Mouse (Mus musculus): ENCODE results near the gene Myo10. TPM values are rescaled to one million over a fixed set of nuclear protein-coding genes. Genes with fewer than 3 reads are reported as not detected.

Gene Myo10
- 42.0 and 42.6 TPM in 2 replicates for polyA plus RNA-seq (2016; fragmentation: Nextera tagmentation; extraction: Ambion mirVana)

DNA sequence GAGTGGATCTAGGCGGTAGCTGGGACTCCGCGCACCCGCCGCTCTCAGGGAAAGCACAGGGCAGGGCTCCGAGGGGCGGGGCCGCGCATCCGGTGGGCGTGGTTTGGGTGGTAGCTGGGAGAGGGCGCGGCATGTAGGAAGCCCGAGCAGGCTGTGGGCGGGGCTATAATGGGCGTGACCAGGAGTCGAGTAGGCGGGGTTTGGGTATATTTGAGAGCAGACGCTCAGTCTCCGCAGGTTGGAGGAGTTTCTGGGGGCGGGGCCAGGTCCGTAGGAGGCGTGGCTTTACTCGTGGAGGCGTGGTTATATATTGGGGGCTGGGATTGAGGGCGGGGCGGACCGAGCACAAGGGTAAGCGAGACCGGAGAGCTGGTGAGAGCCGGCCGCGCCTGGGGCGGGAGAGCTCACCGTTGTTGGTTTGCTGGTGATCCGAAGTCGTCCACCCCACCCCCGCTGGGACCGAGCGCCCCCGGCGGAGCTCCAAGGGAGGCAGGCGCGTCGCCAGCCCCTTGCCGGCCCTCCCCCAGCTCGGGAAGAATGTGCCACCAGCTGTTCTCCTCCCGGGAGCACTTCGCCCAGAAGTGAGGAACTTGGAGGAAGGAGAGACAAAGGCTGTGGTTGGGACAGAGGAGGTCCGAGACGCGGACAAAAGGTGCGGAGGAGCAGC lies at the start of gene Myo10:
TSS of gene Myo10 (plus strand) at position 326 of the 667 bp plus-strand sequence.
- Histone ChIP-seq H3K27ac (peak within 1 kb of the TSS; percentile 78), H3K4me1 (peaks cover 17% of the 10 kb centered on the region), H3K4me2 (replicated peaks) (peak within 1 kb of the TSS; percentile 94), H3K27me3 (peaks cover 4% of the 10 kb centered on the region; the same call in 1 of the 2 replicates), H3K4me3 (peak within 1 kb of the TSS; percentile 80), H3K9ac (peak within 1 kb of the TSS; percentile 80), H3K9me3 (replicated peaks) (no peaks in the 10 kb centered on the region), H3K36me3 (no peaks in the 10 kb centered on the region)
- peak; percentile 97 for ATAC-seq (ENCODE audit: low FRiP score)
- WGBS, result 0% methylated on average over 52 of the region's 53 CpGs

DNA sequence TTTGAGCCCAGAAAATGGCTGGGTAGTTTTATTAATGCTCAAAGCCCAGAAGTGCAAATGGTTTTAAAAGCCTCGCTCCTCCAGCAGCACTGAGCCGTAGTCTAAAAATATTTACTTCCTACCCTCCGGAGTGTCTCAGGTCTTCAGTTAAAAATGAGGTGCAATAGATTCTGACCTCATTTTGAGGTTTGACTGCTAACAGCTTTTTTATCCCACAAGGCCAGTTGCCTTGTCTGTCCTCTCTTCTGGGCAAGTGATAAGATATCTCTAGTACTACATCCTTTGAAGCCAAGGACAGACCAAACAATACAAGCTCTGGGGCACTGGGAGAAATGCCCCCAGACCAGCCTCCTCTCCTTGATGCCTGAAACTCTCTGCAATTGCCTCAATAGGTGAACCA lies 49.2 kb upstream of the Myo10 start:
- Histone ChIP-seq H3K36me3 (no peaks in the 10 kb centered on the region), H3K4me1 (no peaks in the 10 kb centered on the region), H3K4me2 (replicated peaks) (no peak overlapping the region), H3K27ac (no peak overlapping the region), H3K9ac (no peak overlapping the region), H3K9me3 (replicated peaks) (no peaks in the 10 kb centered on the region), H3K27me3 (no peaks in the 10 kb centered on the region), H3K4me3 (no peak overlapping the region)
- no peak for ATAC-seq (ENCODE audit: low FRiP score)
- 78% methylated on average over 3 of the region's 3 CpGs for WGBS

DNA sequence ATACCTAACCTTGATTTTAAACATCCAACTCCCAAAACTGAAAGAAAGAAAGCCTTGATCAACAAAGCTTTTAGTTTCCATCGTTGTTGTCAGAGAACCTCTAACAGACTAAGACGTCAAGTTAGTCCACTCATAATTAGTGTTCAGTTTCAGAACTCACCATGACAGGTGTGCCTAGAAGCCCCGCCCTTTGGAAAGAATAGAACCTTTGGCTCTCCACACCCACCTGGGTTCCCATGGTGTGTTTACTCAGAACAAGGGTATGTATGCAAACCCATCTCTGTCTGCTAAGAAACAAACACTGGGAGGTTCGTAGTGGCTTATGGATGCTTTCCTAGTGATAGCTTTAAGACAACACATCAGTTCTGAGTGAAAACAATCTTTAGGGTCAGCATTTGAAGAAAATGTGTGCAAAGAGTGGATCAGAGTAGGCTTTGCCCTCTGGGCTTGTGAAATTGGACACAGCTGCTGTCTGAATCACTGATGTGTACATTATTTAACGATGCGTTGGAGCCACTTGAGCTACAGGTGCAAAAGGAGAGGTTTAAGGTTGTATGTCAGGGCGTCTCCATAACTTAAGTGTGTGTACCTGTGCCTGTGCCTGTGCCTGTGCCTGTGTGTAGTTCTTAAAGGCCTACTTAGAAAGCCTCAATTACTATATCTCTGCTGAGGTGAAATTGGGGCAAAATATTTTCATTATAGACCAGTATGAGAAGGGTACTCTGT lies 48.3 kb upstream of the Myo10 start:
- H3K27me3 ChIP-seq, result no peaks in the 10 kb centered on the region
- ATAC-seq (ENCODE audit: low FRiP score), result no peak
- H3K9ac ChIP-seq, result no peak overlapping the region
- no peaks in the 10 kb centered on the region for H3K9me3 ChIP-seq (replicated peaks)
- no peak overlapping the region for H3K4me2 ChIP-seq (replicated peaks)
- WGBS, result 79% methylated on average over 7 of the region's 7 CpGs
- no peaks in the 10 kb centered on the region for H3K4me1 ChIP-seq
- H3K36me3 ChIP-seq, result no peaks in the 10 kb centered on the region
- no peak overlapping the region for H3K4me3 ChIP-seq
- no peak overlapping the region for H3K27ac ChIP-seq

DNA sequence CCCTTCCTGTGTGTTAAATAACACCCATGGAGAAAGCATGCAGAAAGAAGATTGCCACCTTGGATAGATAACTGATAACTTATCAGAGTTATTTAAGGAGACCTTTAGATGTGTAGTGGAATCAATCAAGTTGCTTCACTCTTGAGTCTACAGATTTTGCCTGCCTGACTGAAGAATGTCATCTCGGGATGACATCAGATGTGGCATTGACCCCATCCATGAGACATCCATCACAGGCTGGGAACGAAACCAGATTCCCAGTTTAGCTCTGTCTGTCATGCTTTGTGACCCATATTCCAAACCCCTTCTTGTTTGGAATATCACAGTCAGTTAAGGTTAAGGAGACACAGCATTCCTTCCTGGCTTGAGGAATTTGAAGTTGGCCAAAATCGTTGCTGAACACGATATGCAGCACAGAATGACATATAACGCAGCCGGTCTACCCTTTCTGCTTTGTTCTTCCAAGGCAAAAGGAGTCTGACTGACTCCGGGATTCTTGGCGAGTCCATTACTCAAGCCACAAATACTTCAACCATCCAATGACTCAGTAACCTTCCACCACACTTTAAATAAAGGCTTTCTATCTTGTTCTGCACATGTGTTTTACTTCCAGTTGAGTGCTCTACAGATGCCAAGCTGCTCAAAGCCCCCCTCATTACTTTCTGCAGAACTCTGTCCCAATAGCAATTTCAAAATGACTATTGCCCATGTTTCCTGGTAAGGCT lies 44.8 kb upstream of the Myo10 start:
- H3K4me1 ChIP-seq, result no peaks in the 10 kb centered on the region
- H3K9ac ChIP-seq, result no peak overlapping the region
- H3K27me3 ChIP-seq, result no peaks in the 10 kb centered on the region
- H3K27ac ChIP-seq, result no peak overlapping the region
- no peak overlapping the region for H3K4me3 ChIP-seq
- no peaks in the 10 kb centered on the region for H3K9me3 ChIP-seq (replicated peaks)
- no peaks in the 10 kb centered on the region for H3K36me3 ChIP-seq
- 90% methylated on average over 8 of the region's 8 CpGs for WGBS
- no peak for ATAC-seq (ENCODE audit: low FRiP score)
- H3K4me2 ChIP-seq (replicated peaks), result no peak overlapping the region

DNA sequence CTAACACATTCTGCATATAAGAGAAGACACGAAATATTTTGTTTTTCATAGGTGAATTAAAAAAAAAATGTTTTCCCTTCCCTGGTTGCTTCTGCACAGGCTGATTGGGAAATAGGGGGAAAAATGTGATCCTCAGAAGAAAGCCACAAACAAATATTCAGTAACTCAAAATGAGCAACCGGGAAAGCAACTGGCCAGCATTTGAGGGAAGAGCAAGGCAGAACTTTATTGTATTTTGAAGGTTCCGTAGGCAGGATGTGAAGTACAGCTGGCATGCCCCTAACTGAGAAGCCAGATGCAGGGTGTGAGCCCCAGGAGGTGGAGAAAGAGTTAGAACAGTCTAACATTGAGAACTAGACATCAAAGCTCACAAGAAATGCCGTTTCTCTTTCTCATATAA lies 44.0 kb upstream of the Myo10 start:
- WGBS, result 71% methylated on average over 4 of the region's 4 CpGs
- 0 out of 2 replicates have a peak, but pooled peaks cover 2% of the 10 kb centered on the region for H3K4me1 ChIP-seq

DNA sequence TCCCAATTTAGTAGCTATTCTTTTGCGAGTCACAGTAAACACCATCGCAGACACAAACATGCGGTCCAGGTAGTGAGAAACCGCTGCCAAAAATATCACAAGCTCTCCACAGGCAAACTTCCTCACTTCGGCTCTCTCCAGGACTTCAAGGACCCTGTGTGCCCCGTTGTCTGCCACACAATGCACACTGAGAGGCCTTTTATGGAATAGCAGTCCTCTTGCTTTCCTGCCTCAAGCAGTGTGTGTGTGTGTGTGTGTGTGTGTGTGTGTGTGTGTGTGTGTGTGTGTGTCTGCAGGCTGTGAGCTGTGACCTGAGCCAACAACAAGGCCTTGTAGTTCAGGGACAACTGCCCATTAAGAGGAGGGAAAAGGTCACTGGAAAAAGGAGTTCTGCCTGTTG lies 41.6 kb upstream of the Myo10 start:
- Histone ChIP-seq H3K4me2 (replicated peaks) (no peak overlapping the region), H3K4me3 (no peak overlapping the region), H3K9ac (no peak overlapping the region), H3K4me1 (0 out of 2 replicates have a peak, but pooled peaks cover 2% of the 10 kb centered on the region), H3K36me3 (no peaks in the 10 kb centered on the region), H3K27me3 (no peaks in the 10 kb centered on the region), H3K27ac (no peak overlapping the region), H3K9me3 (replicated peaks) (no peaks in the 10 kb centered on the region)
- ATAC-seq (ENCODE audit: low FRiP score), result no peak
- WGBS, result 38% methylated on average over 6 of the region's 6 CpGs

More for the DNA sequence above, 44.0 kb upstream of the Myo10 start:
- no peak overlapping the region for H3K4me2 ChIP-seq (replicated peaks)
- H3K27ac ChIP-seq, result no peak overlapping the region
- H3K9ac ChIP-seq, result no peak overlapping the region
- no peaks in the 10 kb centered on the region for H3K36me3 ChIP-seq
- no peak for ATAC-seq (ENCODE audit: low FRiP score)
- H3K9me3 ChIP-seq (replicated peaks), result no peaks in the 10 kb centered on the region
- H3K27me3 ChIP-seq, result no peaks in the 10 kb centered on the region
- H3K4me3 ChIP-seq, result no peak overlapping the region

DNA sequence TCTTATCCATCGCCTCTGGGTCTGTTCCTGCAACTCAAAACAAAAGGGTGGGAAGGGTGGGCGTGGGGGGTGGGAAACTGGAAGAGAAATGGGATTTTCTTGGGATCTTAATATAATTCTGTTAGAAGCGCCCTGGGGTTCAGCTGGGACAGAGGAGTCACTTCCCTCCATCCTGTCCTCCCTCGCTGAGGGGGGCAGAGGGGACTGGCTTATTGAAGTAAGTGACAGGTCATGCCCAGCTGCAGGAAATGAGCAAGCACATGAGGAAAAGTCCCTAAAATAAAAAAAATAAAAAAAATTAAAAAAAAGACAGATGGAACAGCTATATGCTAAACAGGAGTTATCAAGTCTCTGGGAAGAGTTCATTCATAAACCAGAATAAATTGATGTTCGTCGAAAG lies 40.3 kb upstream of the Myo10 start:
- Histone ChIP-seq H3K9me3 (replicated peaks) (no peaks in the 10 kb centered on the region), H3K4me1 (0 out of 2 replicates have a peak, but pooled peaks cover 6% of the 10 kb centered on the region), H3K27me3 (no peaks in the 10 kb centered on the region), H3K36me3 (no peaks in the 10 kb centered on the region), H3K4me3 (no peak overlapping the region), H3K9ac (no peak overlapping the region), H3K4me2 (replicated peaks) (no peak overlapping the region), H3K27ac (no peak overlapping the region)
- no peak for ATAC-seq (ENCODE audit: low FRiP score)
- WGBS, result 74% methylated on average over 6 of the region's 6 CpGs

DNA sequence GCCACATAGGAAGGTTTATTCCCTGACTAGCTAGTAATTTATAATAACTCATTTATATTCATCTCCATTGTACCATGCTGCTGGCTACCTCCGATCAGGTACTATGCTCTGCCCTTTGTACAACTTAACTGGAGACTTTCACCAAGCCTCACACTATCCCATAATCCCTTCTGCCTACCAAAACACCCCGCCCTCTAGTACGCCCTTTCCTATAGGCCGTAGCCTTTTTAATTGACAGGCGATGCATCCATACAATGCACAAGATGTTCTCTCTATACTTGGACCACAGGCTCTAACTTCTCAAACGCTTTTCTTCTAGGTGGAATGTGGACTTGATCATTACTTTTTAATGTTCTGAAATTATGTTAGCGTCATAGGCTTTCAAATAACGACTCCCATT lies 39.0 kb upstream of the Myo10 start:
- H3K4me3 ChIP-seq, result no peak overlapping the region
- H3K4me1 ChIP-seq, result 0 out of 2 replicates have a peak, but pooled peaks cover 6% of the 10 kb centered on the region
- H3K27me3 ChIP-seq, result no peaks in the 10 kb centered on the region
- H3K9ac ChIP-seq, result no peak overlapping the region
- H3K36me3 ChIP-seq, result no peaks in the 10 kb centered on the region
- H3K27ac ChIP-seq, result no peak overlapping the region
- no peaks in the 10 kb centered on the region for H3K9me3 ChIP-seq (replicated peaks)
- 88% methylated on average over 8 of the region's 8 CpGs for WGBS
- ATAC-seq (ENCODE audit: low FRiP score), result no peak
- H3K4me2 ChIP-seq (replicated peaks), result no peak overlapping the region

DNA sequence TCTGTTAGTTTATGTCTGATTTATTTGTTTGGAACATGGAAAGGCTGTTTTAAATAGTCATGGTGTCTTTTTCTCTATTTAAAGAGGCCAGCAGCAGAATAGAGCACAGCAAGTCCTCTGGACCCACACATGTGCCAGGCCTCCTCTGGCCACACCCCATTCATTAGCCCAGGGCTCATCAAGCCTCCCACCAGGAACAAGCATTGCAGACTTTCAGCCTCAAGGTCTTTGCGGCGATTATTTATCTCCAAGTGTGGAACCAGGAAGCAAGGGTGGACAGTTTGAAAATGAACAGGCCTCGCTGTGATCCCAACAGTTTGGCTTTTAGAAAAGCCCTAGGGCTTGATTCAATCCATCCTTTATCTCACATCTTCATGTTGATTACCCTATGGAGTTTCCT lies 35.5 kb upstream of the Myo10 start:
- 82% methylated on average over 3 of the region's 3 CpGs for WGBS
- Histone ChIP-seq H3K4me1 (0 out of 2 replicates have a peak, but pooled peaks cover 6% of the 10 kb centered on the region), H3K4me2 (replicated peaks) (no peak overlapping the region), H3K4me3 (no peak overlapping the region), H3K27me3 (no peaks in the 10 kb centered on the region), H3K36me3 (no peaks in the 10 kb centered on the region), H3K27ac (no peak overlapping the region), H3K9ac (no peak overlapping the region), H3K9me3 (replicated peaks) (no peaks in the 10 kb centered on the region)
- ATAC-seq (ENCODE audit: low FRiP score), result no peak

DNA sequence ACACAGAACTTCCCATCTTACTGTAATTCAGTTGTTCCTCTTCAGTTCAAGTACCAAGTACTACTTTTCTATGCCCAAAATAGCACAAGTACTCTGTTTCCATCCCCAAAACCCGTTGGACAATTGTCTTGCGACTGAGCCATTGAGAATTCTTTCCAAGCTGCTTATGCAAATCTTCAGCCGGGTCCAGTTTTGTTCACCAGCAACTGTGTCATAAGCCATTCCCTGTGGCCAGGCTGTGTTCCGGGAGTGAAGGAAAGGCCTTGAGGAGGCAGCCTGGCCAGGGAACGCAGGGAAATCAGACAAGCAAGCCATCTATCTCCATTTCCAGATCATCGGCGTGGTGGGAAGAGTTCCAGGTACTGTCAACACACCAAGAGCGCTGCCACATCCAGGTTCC lies 34.4 kb upstream of the Myo10 start:
- no peak overlapping the region for H3K27ac ChIP-seq
- 91% methylated on average over 8 of the region's 8 CpGs for WGBS
- no peaks in the 10 kb centered on the region for H3K27me3 ChIP-seq
- H3K4me3 ChIP-seq, result no peak overlapping the region
- no peak for ATAC-seq (ENCODE audit: low FRiP score)
- no peak overlapping the region for H3K9ac ChIP-seq
- 0 out of 2 replicates have a peak, but pooled peaks cover 5% of the 10 kb centered on the region for H3K4me1 ChIP-seq
- no peaks in the 10 kb centered on the region for H3K36me3 ChIP-seq
- H3K4me2 ChIP-seq (replicated peaks), result no peak overlapping the region
- no peaks in the 10 kb centered on the region for H3K9me3 ChIP-seq (replicated peaks)

DNA sequence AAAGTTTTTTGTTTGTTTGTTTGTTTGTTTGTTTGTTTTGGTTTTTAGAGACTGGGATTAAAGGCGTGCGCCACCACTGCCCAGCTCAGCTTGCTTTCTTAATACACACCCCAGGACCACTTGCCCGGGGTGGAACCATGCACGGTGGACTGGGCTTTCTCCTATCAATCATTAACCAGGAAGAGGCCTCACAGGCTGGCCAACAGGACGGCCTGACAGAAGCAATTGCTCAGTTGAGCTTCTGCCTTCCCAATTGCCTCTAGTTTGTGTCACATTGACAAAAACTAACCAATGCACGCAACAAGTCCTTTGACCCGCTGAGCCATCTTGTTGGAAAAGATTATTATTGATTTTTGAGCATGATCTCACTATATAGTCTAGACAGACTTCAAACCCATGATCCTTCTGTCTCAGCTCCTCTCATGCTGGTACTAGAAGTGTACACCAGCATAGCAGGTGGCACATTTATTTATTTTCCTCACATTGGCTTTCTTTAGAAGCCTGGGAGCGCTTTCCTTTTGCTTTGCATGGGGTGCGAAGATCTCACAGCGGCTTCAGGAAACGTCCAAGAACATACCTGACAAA lies 32.9 kb upstream of the Myo10 start:
- Histone ChIP-seq H3K36me3 (no peaks in the 10 kb centered on the region), H3K4me2 (replicated peaks) (no peak overlapping the region), H3K9me3 (replicated peaks) (no peaks in the 10 kb centered on the region), H3K27me3 (no peaks in the 10 kb centered on the region), H3K27ac (no peak overlapping the region), H3K4me3 (no peak overlapping the region), H3K9ac (no peak overlapping the region), H3K4me1 (0 out of 2 replicates have a peak, but pooled peaks cover 5% of the 10 kb centered on the region)
- ATAC-seq (ENCODE audit: low FRiP score), result no peak
- 79% methylated on average over 11 of the region's 11 CpGs for WGBS

DNA sequence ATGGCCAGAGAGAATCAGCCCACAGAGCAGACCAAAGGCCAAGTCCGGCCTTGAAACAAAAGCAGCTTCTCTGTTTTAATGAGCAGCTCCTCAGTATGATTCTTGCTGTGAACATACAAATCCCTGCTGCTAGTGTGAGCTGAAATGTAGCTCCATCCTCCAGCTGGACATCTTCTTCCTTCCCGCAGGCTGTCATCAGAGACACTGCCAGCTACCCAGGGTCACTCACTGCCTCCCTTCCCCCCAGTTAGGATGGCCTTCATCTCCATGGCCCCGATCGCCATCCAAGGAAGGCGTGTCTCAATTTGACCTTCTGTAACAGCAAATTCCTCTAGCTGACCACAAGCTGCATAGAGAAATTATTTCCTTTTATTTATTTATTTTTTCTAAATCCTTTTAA lies 32.4 kb upstream of the Myo10 start:
- no peak for ATAC-seq (ENCODE audit: low FRiP score)
- H3K4me2 ChIP-seq (replicated peaks), result no peak overlapping the region
- H3K36me3 ChIP-seq, result no peaks in the 10 kb centered on the region
- no peak overlapping the region for H3K27ac ChIP-seq
- no peak overlapping the region for H3K9ac ChIP-seq
- H3K27me3 ChIP-seq, result no peaks in the 10 kb centered on the region
- 0 out of 2 replicates have a peak, but pooled peaks cover 5% of the 10 kb centered on the region for H3K4me1 ChIP-seq
- no peak overlapping the region for H3K4me3 ChIP-seq
- H3K9me3 ChIP-seq (replicated peaks), result no peaks in the 10 kb centered on the region
- 77% methylated on average over 5 of the region's 5 CpGs for WGBS

All from hindbrain, embryonic 12.5 days (tissue).